In genomic region chr6:49519053-49519452, GRCm38 (mm10) we compare ENCODE assay signal across 9 mouse cellular contexts.
DNase-seq lines count a peak whose midpoint lies in the region; ATAC-seq and TF ChIP-seq lines count a peak whose summit lies in the region.
"Had no signal": no experiment of that assay in that cellular context is flagged by ENCODE, and none has a peak within 500 bp of the region (broad histone marks: within the 10 kb centered on the region; RNA-seq: fewer than 3 reads in every experiment).

No protein-coding gene starts in this region.

- no peaks in the 10 kb centered on the region for H3K36me3 ChIP-seq in forebrain, postnatal 0 days (ENCODE audit: insufficient read depth)
- H3K36me3 ChIP-seq: embryonic facial prominence, embryonic 12.5 days had no signal

- intact Hi-C loops in left cerebral cortex, postnatal 4 days (cut with DNase I): loop anchor here (2.0 kb wide), 1 partner anchor 776 kb away; no protein-coding TSS in a partner anchor

- under 1% methylated on average over 6 of the region's 6 CpGs for WGBS in forebrain, postnatal 0 days

- H3K4me2 ChIP-seq in forebrain, postnatal 0 days (ENCODE audit: low read depth): no peak overlapping the region
- H3K4me2 ChIP-seq: embryonic facial prominence, embryonic 12.5 days had no signal

- peak; percentile 93 for TF ChIP-seq CTCF in forebrain, postnatal 0 days (IDR thresholded peaks at IDR 0.05; ENCODE audit: low read depth)

- H3K9ac ChIP-seq in forebrain, postnatal 0 days: no peak overlapping the region
- H3K9ac ChIP-seq: embryonic facial prominence, embryonic 12.5 days had no signal

- H3K4me3 ChIP-seq in forebrain, postnatal 0 days (ENCODE audit: low read depth, low read length): no peak overlapping the region
- H3K4me3 ChIP-seq: embryonic facial prominence, embryonic 12.5 days had no signal

- H3K4me1 ChIP-seq in forebrain, postnatal 0 days (ENCODE audit: insufficient read depth): no peaks in the 10 kb centered on the region
- H3K4me1 ChIP-seq: embryonic facial prominence, embryonic 12.5 days had no signal

- peak; percentile 31 for DNase-seq in ovary, postnatal 10 days (ENCODE audit: low spot score)
- DNase-seq in ovary, adult 18-20 months (ENCODE audit: low spot score): no peak
- DNase-seq in cerebellum, adult 18-20 months: peak; percentile 55 to 80
- peak; percentile 83 for DNase-seq in forebrain, postnatal 0 days
- DNase-seq in kidney, adult 18-20 months: peak; percentile 76
- peak; percentile 76 for DNase-seq in left cerebral cortex, postnatal 4 days
- peak; percentile 66 for DNase-seq in neural tube, embryonic 10.5 days (ENCODE audit: extremely low spot score, low spot score)
- peak; percentile 83 for DNase-seq in testis, postnatal 10 days (ENCODE audit: low spot score)

- no peak overlapping the region for H3K27ac ChIP-seq in forebrain, postnatal 0 days (ENCODE audit: low read depth, low read length)
- H3K27ac ChIP-seq: embryonic facial prominence, embryonic 12.5 days had no signal

- H3K27me3 ChIP-seq in forebrain, postnatal 0 days (ENCODE audit: insufficient read depth, low read length): no peaks in the 10 kb centered on the region
- H3K27me3 ChIP-seq: embryonic facial prominence, embryonic 12.5 days had no signal

- peak; percentile 85 for ATAC-seq in forebrain, postnatal 0 days

- no peaks in the 10 kb centered on the region for H3K9me3 ChIP-seq in forebrain, postnatal 0 days (ENCODE audit: low read length)
- H3K9me3 ChIP-seq: embryonic facial prominence, embryonic 12.5 days had no signal
